8 mouse cellular contexts compared by ENCODE assay signal in the genomic region with DNA sequence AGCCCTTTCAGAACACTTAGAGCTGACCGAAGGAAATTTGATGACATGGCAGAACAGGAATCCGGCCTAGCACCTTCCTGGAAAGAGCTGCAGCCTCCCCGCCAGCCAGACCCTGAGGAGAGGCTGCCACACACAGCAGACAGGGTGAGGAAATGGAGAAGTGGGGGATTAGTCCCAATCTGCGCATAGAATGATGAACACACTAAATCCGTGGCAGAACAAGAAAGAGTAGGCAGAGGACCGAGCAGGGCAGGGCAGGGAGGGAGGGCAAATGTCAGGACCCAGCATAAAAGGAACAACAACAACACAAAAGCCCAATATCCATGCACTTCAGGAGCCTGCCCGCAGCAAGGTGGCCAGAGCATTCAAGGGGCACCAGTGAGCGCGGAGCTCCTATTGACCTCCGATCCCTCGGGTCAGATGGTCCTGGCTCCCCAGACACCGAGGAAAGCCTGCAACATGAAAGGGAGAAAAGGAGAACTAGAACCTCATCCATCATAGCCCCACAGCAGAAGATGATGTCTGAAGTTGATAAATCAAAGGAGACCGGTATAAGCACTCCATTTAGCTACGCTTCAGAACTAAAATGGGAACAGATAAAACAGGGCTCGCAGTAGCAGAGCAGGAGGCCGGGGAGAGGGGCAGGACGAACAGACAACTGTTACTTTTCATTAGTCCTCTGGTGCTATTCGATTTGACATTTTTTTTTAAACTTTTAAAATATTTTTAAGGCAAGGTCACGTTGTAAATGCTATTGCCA.
A peak's percentile ranks its signal among the peaks of the same experiment; 100 is the strongest.
DNase-seq lines count a peak whose midpoint lies in the region; ATAC-seq lines count a peak whose summit lies in the region.

No protein-coding gene starts in this region.

- no peak for DNase-seq in limb, embryonic 11.5 days (ENCODE audit: low spot score)
- DNase-seq in cerebellum, adult 9-11 months: no peak
- DNase-seq in spleen, postnatal 10 days (ENCODE audit: low spot score in 2 of 2): no peak

- ATAC-seq in megakaryocyte, adult 5-6 weeks (ENCODE audit: poor library complexity, severe bottlenecking): no peak
- no peak for ATAC-seq in embryonic facial prominence, embryonic 12.5 days (ENCODE audit: insufficient number of reproducible peaks, insufficient read depth, low FRiP score, low TSS enrichment)
- peak; percentile 14; the same call in 1 of the 2 replicates for ATAC-seq in limb, embryonic 11.5 days (ENCODE audit: insufficient number of reproducible peaks, low FRiP score, low TSS enrichment, low read depth)
- ATAC-seq in stomach, embryonic 16.5 days (ENCODE audit: insufficient read depth, low FRiP score): 0 out of 2 replicates have a peak, but pooled peaks have one; percentile 14
- no peak for ATAC-seq in megakaryocyte-erythroid progenitor cell, adult 5-6 weeks (replicated peaks; ENCODE audit: low FRiP score, low TSS enrichment, poor library complexity, severe bottlenecking)

- no peak overlapping the region for H3K9ac ChIP-seq in embryonic facial prominence, embryonic 12.5 days
- H3K9ac ChIP-seq in limb, embryonic 11.5 days (ENCODE audit: low read length): no peak overlapping the region
- H3K9ac ChIP-seq in stomach, embryonic 16.5 days (ENCODE audit: low read length): peak overlapping the region; percentile 54; the same call in 1 of the 2 replicates

- peak overlapping the region; percentile 14 for H3K4me3 ChIP-seq in megakaryocyte, embryonic 14.5 days (replicated peaks)
- no peak overlapping the region for H3K4me3 ChIP-seq in embryonic facial prominence, embryonic 12.5 days
- no peak overlapping the region for H3K4me3 ChIP-seq in limb, embryonic 11.5 days (ENCODE audit: low read depth, low read length)
- no peak overlapping the region for H3K4me3 ChIP-seq in stomach, embryonic 16.5 days (replicated peaks; ENCODE audit: low read length)

- H3K4me1 ChIP-seq in megakaryocyte, embryonic 14.5 days: peaks cover 5% of the 10 kb centered on the region; the same call in 1 of the 2 replicates
- H3K4me1 ChIP-seq in embryonic facial prominence, embryonic 12.5 days: peaks cover 48% of the 10 kb centered on the region
- peaks cover 28% of the 10 kb centered on the region for H3K4me1 ChIP-seq in limb, embryonic 11.5 days (ENCODE audit: control insufficient read depth, insufficient read depth, low read length)
- peaks cover 34% of the 10 kb centered on the region for H3K4me1 ChIP-seq in stomach, embryonic 16.5 days (ENCODE audit: control insufficient read depth, insufficient read depth, low read length)

- peak overlapping the region; percentile 60 for H3K27ac ChIP-seq in embryonic facial prominence, embryonic 12.5 days
- peak overlapping the region; percentile 30; the same call in 1 of the 2 replicates for H3K27ac ChIP-seq in limb, embryonic 11.5 days (replicated peaks; ENCODE audit: low read depth, low read length)
- peak overlapping the region; percentile 82 for H3K27ac ChIP-seq in stomach, embryonic 16.5 days (ENCODE audit: low read length)

- H3K27me3 ChIP-seq in megakaryocyte, embryonic 14.5 days (replicated peaks): peaks cover 4% of the 10 kb centered on the region
- H3K27me3 ChIP-seq in embryonic facial prominence, embryonic 12.5 days: peaks cover 14% of the 10 kb centered on the region
- H3K27me3 ChIP-seq in limb, embryonic 11.5 days (ENCODE audit: control insufficient read depth, insufficient read depth, low read length): peaks cover 4% of the 10 kb centered on the region; the same call in 1 of the 2 replicates
- H3K27me3 ChIP-seq in stomach, embryonic 16.5 days (ENCODE audit: control insufficient read depth, insufficient read depth, low read length): no peaks in the 10 kb centered on the region

- H3K4me2 ChIP-seq in embryonic facial prominence, embryonic 12.5 days (replicated peaks): peak overlapping the region; percentile 3; the same call in 1 of the 2 replicates
- no peak overlapping the region for H3K4me2 ChIP-seq in limb, embryonic 11.5 days (ENCODE audit: low read depth, severe bottlenecking)
- H3K4me2 ChIP-seq in stomach, embryonic 16.5 days (ENCODE audit: low read depth, low read length): peak overlapping the region; percentile 29; the same call in 1 of the 2 replicates

- 19% methylated on average over 19 of the region's 19 CpGs for WGBS in embryonic facial prominence, embryonic 12.5 days
- 15% methylated on average over 19 of the region's 19 CpGs for WGBS in limb, embryonic 11.5 days
- WGBS in stomach, embryonic 16.5 days: 29% methylated on average over 19 of the region's 19 CpGs

- H3K9me3 ChIP-seq in megakaryocyte, embryonic 14.5 days: peaks cover 12% of the 10 kb centered on the region
- no peaks in the 10 kb centered on the region for H3K9me3 ChIP-seq in embryonic facial prominence, embryonic 12.5 days
- no peaks in the 10 kb centered on the region for H3K9me3 ChIP-seq in limb, embryonic 11.5 days (ENCODE audit: control insufficient read depth, low read length)
- H3K9me3 ChIP-seq in stomach, embryonic 16.5 days (replicated peaks; ENCODE audit: control insufficient read depth, low read length): 0 out of 2 replicates have a peak, but pooled peaks cover 2% of the 10 kb centered on the region

- H3K36me3 ChIP-seq in megakaryocyte, embryonic 14.5 days (replicated peaks; ENCODE audit: low read length): no peaks in the 10 kb centered on the region
- H3K36me3 ChIP-seq in embryonic facial prominence, embryonic 12.5 days: no peaks in the 10 kb centered on the region
- no peaks in the 10 kb centered on the region for H3K36me3 ChIP-seq in limb, embryonic 11.5 days (ENCODE audit: control insufficient read depth, insufficient read depth, low read length)
- no peaks in the 10 kb centered on the region for H3K36me3 ChIP-seq in stomach, embryonic 16.5 days (ENCODE audit: control insufficient read depth, insufficient read depth, low read length)

Comparison
In these comparisons a context has a peak if more than half of its experiments do, and no peak if none do; other contexts are left out.
1. ATAC-seq: peak in limb, embryonic 11.5 days (single experiment) and stomach, embryonic 16.5 days (single experiment); none in megakaryocyte, adult 5-6 weeks (single experiment), embryonic facial prominence, embryonic 12.5 days (single experiment) and megakaryocyte-erythroid progenitor cell, adult 5-6 weeks (single experiment).
2. H3K27ac ChIP-seq: peak in every context shown above with its lines; median percentile 82 in stomach, embryonic 16.5 days; 60 in embryonic facial prominence, embryonic 12.5 days; 30 in limb, embryonic 11.5 days.